Mouse (Mus musculus) T-helper 2 cell (primary cell): Measurements from ENCODE around the gene Alb.

Experiments
- in situ Hi-C: fragments of 300-600 bp; cut with MboI, MseI; formaldehyde crosslinking; loops from one replicate; pipeline ENCODE4 v1.15.1; 2025; ENCODE audit warnings: high pct_unique_total_duplicates

The Alb gene

DNA sequence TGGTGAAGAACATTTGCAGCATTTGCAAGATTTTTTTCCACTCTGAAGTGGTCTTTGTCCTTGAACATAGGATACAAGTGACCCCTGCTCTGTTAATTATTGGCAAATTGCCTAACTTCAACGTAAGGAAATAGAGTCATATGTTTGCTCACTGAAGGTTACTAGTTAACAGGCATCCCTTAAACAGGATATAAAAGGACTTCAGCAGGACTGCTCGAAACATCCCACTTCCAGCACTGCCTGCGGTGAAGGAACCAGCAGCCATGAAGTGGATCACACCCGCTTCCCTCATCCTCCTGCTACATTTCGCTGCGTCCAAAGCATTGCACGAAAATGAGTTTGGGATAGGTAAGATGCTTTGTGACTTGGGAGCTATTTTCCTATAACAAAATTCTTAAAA is 29.8 kb downstream of the Alb start, which contains the start of gene Afp:
Afp (plus strand) TSS at position 220 of the 400 bp plus-strand sequence.
- in situ Hi-C loops, result loop anchor here (10.0 kb wide), 1 partner anchor 286 kb away; no protein-coding TSS in a partner anchor

DNA sequence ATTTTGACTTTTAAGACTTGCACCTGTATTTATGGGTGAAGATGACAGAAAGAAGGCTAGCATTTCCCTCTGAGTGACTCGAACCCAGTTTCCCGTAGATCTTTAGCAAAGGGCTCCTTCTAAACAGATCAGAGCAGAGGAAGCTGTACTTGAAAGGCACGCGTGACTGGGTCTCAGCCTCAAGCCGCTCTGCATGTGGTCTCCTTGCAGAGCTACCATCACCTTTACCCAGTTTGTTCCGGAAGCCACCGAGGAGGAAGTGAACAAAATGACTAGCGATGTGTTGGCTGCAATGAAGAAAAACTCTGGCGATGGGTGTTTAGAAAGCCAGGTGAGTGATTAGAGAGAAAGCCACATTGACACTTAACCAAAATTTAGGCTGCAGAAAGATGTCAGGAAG is 31.7 kb downstream of the Alb start:
- in situ Hi-C loops, result loop anchor here (10.0 kb wide), 1 partner anchor 288 kb away; no protein-coding TSS in a partner anchor

DNA sequence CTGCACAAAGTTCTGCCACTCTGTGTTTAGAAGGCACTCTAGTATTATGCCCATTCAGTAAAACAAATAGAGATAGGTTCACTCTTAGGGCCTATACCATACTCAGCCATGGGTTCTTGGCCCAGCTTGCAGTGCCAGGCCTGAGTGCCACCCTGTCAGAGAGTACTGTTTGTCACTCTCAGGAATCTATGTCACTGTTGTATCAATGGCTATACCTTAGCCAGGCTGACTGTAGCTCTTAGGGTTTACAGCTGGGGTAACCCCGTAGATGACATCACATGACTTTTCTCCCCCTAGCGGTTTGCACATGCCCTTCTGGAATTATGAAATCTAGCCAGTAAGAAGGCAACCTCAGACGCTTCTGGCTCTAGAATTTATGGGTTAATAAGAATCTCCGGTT is 33.6 kb downstream of the Alb start:
- in situ Hi-C loops, result loop anchor here (10.0 kb wide), 1 partner anchor 290 kb away; no protein-coding TSS in a partner anchor

DNA sequence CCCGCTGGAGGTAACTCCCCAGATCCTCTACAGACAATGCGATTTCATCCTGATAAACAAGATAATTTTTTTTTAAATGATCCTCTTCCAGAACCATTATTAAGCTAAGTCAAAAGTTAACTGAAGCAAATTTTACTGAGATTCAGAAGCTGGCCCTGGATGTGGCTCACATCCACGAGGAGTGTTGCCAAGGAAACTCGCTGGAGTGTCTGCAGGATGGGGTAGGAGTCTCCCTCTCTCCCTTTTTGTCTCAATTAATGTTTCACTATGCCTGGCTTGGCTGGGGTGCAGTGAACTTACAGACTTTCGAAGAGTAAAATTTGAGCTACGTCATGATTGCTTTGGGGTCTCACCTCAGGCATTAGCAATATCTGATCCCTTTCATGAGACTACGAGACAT is 38.8 kb downstream of the Alb start:
- in situ Hi-C loops, result loop anchor here (10.0 kb wide), 1 partner anchor 295 kb away; no protein-coding TSS in a partner anchor

DNA sequence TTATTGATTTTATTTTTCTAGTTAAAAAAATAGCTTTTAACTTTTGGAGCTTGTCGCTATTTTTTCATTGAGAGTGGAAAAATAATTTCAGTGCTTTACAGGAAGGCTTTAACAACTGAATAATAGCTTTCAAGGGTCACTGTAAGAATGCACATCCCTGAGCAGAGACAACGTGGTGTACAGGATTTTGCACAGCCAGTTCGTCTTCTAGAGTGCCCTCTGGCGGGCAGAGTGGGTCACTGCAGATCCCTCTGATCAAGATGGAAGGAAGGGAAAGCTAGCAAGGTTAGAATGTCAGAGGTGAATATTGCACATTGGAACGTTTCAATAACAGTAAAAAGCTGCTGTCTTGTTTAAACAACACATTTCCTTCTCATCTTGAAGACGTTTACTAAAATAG is 40.0 kb downstream of the Alb start:
- in situ Hi-C loops, result loop anchor here (5.0 to 10.0 kb wide), 2 partner anchors 98 to 126 kb away; no protein-coding TSS in a partner anchor

DNA sequence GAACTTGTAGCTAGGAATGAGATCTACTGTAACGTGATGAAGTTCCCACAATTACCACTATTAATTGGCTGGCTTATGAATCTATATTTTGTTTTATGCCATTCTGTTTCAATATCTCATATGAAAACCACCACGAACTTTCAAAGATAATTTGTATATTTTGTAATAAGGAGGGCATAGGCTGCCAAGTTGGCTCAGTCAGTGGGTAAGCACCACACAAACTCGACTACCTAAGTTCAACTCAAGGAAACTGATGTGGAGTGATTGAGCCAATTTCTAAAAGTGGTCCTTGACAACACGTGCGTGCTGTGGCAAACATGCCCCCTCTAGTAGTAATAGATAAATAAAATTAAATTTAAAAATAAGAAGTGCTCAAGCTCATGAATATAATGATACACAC is 41.1 kb downstream of the Alb start:
- in situ Hi-C loops, result loop anchor here (5.0 to 10.0 kb wide), 2 partner anchors 99 to 127 kb away; no protein-coding TSS in a partner anchor

DNA sequence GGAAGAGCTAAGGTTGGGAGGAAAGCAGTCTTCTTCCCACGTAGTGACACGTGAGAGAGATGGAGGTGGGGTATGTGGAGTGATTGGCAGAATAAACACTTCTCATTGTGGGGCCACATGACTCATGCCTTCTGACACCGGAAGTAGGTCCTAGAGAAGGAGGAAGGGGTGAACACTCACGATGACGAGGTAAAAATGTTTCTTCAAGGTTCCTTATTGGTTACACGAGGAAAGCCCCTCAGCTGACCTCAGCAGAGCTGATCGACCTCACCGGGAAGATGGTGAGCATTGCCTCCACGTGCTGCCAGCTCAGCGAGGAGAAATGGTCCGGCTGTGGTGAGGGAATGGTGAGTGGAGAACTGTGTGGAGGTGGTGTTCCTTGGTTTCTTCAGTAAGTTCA is 44.0 kb downstream of the Alb start:
- in situ Hi-C loops, result loop anchor here (5.0 to 10.0 kb wide), 2 partner anchors 102 to 130 kb away; no protein-coding TSS in a partner anchor

DNA sequence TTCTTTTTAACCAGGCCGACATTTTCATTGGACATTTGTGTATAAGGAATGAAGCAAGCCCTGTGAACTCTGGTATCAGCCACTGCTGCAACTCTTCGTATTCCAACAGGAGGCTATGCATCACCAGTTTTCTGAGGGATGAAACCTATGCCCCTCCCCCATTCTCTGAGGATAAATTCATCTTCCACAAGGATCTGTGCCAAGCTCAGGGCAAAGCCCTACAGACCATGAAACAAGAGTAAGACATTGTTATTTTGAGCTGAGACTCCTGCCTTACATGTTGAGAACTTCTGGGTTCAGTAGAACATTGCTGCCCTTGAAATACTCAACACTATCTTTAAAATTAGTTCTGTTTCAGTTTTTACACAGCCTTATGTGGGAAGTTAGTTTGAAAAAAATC is 45.8 kb downstream of the Alb start:
- in situ Hi-C loops, result loop anchor here (10.0 kb wide), 1 partner anchor 132 kb away; no protein-coding TSS in a partner anchor

DNA sequence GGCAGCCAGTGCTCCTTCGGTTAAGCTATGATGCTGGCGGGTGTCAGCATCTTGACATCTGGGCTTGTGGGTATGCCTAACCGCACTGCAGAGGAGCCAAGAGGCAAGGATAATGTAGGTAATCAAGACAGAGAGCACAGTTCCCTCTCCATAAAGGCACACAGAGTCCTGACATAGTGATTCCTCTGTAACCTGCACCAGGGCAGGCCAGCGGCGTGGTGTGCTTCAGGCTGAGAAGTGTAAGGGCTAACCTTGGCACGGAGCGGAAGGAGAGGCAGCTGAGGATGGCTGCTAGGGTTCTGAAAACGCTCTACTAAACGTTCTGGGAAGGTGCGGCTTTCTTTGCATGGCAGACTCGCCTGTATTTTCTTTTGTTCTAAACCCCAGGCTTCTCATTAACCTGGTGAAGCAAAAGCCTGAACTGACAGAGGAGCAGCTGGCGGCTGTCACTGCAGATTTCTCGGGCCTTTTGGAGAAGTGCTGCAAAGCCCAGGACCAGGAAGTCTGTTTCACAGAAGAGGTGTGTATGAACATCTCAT is 46.8 kb downstream of the Alb start:
- in situ Hi-C loops, result loop anchor here (10.0 kb wide), 1 partner anchor 133 kb away; no protein-coding TSS in a partner anchor

DNA sequence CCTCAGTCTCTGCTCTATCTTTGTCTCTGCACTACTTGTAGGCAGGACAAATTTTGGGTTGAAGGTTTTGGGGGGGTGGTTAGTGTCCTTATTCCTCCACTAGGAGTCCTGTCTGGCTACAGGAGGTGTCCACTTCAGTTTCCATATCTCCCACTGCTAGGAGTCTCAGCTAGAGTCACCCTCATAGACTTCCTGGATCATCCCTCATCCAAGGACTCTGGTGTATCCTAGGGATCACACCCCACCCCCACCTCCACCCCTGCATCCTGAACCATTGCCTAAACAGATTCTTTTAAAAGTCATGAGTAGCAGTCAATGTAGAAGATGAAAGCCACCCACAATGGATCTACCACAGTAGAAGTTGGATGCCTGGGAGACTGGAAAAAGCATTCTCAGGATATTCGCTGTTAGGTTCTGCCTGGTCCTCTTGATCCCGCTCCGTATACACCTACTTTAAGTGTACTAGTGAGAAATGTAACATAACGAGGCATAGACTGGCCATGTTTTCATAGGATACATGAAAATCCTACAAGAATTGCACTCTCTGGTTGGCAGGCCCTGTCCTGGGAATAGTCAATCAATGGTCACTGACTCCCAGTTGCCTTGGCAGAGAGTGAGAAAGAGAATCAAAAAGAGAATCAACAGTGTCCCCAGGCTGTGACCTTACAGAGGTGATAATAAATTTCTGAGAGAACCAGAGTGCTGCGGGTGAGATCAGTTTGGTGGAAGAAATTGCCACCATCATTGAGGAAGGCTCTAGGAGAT is 49.3 kb downstream of the Alb start:
- in situ Hi-C loops, result loop anchor here (10.0 kb wide), 1 partner anchor 135 kb away; no protein-coding TSS in a partner anchor

DNA sequence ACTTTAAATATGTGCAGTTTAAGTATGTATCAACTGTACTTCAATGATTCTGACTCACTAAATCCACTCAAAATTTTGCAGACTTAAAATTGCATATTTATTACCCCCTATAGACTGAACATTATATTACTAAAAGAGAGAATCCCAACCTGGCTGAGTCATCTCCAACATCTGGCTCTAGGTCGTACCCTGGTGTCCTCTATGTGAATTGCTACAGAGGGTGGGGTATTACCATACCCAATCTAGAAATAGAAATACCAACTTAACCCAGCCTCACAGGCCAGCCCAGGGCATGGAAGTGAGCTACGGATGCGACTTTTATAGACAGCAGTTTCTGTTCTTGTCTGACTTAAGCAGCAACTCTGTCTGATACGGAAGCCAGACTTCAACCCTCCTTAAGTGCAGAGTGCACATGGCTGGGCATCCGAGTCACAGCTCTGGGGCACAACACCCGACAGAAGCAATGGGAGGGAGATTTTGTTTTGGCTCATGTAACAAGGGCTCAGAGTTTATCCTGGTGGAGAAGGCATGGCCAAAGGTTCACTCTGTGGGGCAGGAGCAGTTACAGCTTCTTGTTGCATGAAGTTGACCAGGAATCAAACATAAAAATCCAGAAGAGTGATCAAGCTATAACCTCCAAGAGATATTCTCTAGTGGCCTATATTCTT is 51.7 kb downstream of the Alb start:
- in situ Hi-C loops, result no loop called here

DNA sequence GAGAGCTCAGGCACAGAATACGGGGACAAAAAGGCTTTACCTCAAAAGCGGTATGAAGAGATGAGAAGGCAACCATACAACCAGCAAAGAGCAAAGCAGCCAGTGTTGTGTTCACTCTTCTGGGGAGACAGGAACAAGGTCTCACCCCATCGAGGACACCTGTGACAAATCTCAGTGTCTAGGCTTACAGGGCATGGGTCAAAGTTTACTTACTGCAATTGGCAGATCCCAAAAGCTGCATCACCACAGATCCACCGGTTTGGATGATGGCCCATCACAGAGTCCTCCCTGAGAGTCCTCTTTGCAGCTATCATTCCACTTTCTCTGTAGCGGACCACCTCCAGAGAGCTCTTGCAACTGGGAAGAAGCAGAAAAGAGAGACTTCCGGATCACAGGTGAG is 54.9 kb downstream of the Alb start:
- in situ Hi-C loops, result no loop called here

DNA sequence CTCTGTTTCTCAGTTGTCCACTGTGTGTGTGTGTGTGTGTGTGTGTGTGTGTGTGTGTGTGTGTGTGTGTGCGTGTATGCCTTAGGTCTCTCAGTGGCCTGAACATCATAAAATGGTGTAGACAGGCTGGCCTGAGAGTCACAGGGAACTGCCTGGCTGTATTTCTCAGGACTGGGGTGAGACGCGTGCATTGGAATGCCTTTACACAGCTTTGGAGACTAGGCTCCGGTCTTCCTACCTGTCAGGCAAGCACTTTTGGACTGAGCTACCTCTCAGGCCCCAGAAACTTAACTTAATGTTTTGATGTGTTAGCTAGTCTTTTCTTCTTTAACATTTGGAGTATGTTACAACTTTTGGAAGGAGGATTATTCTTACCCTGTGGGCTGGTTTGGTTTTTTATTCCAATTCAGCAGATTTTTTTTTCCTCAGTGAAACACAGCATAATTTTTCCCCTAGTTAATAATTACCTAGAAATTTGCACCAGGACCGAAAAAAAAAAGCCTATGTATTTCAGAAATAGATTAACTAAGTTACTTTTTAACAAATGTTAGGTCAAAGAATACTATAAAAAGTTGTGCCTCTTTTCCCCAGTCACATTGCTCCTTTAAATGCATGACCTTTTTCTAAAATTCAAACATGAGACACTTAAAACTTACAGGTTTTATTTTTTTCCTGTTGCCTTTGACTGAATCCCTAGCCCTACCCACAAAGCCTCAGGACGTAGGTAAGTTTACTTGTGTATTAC is 57.8 kb downstream of the Alb start, which contains the start of gene Afm:
Afm (plus strand) TSS at position 577 of the 745 bp plus-strand sequence.
- in situ Hi-C loops, result no loop called here
